Mouse (Mus musculus): ENCODE results near the gene Pwp1.
"Not testable (repeated sequence)": the region's sequence is repeated elsewhere in the genome, so short reads cannot be mapped to it uniquely, and the experiment has no call there.

The Pwp1 gene

GRCm38 (mm10) chr10:85829085-85829853, at the start of gene Pwp1:
Pwp1 (plus strand) TSS chr10:85829494.
- DNase-seq (ENCODE audit: inconsistent age in 2 of 2, low spot score in 1 of 2): peak; percentile 45 to 75

GRCm38 (mm10) chr10:85822143-85822696, 7.1 kb upstream of the Pwp1 start:
- DNase-seq (ENCODE audit: inconsistent age in 2 of 2, low spot score in 1 of 2): not testable (repeated sequence)

- peak in 1 of 2 experiments; percentile 21 for DNase-seq (ENCODE audit: inconsistent age in 2 of 2, low spot score in 1 of 2)
Observed at GRCm38 (mm10) chr10:85823752-85824151, 5.5 kb upstream of the Pwp1 start.

GRCm38 (mm10) chr10:85828722-85829084, 591 bp upstream of the Pwp1 start:
- DNase-seq (ENCODE audit: inconsistent age in 2 of 2, low spot score in 1 of 2): not testable (repeated sequence)

- no peak for DNase-seq (ENCODE audit: inconsistent age in 2 of 2, low spot score in 1 of 2)
Observed at GRCm38 (mm10) chr10:85846105-85846862, 17.0 kb downstream of the Pwp1 start.

- DNase-seq (ENCODE audit: inconsistent age in 2 of 2, low spot score in 1 of 2): peak; percentile 93 to 98
Observed at GRCm38 (mm10) chr10:85871698-85872478, 42.6 kb downstream of the Pwp1 start.

- no peak for DNase-seq (ENCODE audit: inconsistent age in 2 of 2, low spot score in 1 of 2)
Observed at GRCm38 (mm10) chr10:85872479-85872773, 43.1 kb downstream of the Pwp1 start.

- DNase-seq (ENCODE audit: inconsistent age in 2 of 2, low spot score in 1 of 2): no peak
Observed at GRCm38 (mm10) chr10:85873861-85874544, 44.7 kb downstream of the Pwp1 start.

- no peak for DNase-seq (ENCODE audit: inconsistent age in 2 of 2, low spot score in 1 of 2)
Observed at GRCm38 (mm10) chr10:85875812-85876211, 46.5 kb downstream of the Pwp1 start.

GRCm38 (mm10) chr10:85879886-85880486, 50.7 kb downstream of the Pwp1 start:
- no peak for DNase-seq (ENCODE audit: inconsistent age in 2 of 2, low spot score in 1 of 2)

- peak; percentile 98 for DNase-seq (ENCODE audit: inconsistent age in 2 of 2, low spot score in 1 of 2)
Observed at GRCm38 (mm10) chr10:85916498-85917309, 87.4 kb downstream of the Pwp1 start, which contains the start of gene Prdm4. Prdm4 (minus strand) TSS chr10:85917142.

GRCm38 (mm10) chr10:85927676-85928445, 98.6 kb downstream of the Pwp1 start, which contains the start of gene Ascl4:
Ascl4 (plus strand) TSS chr10:85927681.
- DNase-seq (ENCODE audit: inconsistent age in 2 of 2, low spot score in 1 of 2): peak; percentile 16 to 77

GRCm38 (mm10) chr10:85928499-85929207, 99.4 kb downstream of the Pwp1 start:
- peak; percentile 61 to 85 for DNase-seq (ENCODE audit: inconsistent age in 2 of 2, low spot score in 1 of 2)

GRCm38 (mm10) chr10:85929208-85929591, 99.9 kb downstream of the Pwp1 start:
- DNase-seq (ENCODE audit: inconsistent age in 2 of 2, low spot score in 1 of 2): no peak

- DNase-seq (ENCODE audit: inconsistent age in 2 of 2, low spot score in 1 of 2): no peak
Observed at GRCm38 (mm10) chr10:85929962-85930361, 100.7 kb downstream of the Pwp1 start.

GRCm38 (mm10) chr10:85936280-85936965, 107.1 kb downstream of the Pwp1 start:
- no peak for DNase-seq (ENCODE audit: inconsistent age in 2 of 2, low spot score in 1 of 2)

Data from adrenal gland, adult (tissue).